Mouse (Mus musculus) embryo, embryonic 11 days (tissue): ENCODE measurements around the gene Dcaf12l2.

Source experiments
- DNase-seq: peaks from one replicate; pipeline ENCODE4 v3.0.0-alpha.2; 2015

The Dcaf12l2 gene

DNA sequence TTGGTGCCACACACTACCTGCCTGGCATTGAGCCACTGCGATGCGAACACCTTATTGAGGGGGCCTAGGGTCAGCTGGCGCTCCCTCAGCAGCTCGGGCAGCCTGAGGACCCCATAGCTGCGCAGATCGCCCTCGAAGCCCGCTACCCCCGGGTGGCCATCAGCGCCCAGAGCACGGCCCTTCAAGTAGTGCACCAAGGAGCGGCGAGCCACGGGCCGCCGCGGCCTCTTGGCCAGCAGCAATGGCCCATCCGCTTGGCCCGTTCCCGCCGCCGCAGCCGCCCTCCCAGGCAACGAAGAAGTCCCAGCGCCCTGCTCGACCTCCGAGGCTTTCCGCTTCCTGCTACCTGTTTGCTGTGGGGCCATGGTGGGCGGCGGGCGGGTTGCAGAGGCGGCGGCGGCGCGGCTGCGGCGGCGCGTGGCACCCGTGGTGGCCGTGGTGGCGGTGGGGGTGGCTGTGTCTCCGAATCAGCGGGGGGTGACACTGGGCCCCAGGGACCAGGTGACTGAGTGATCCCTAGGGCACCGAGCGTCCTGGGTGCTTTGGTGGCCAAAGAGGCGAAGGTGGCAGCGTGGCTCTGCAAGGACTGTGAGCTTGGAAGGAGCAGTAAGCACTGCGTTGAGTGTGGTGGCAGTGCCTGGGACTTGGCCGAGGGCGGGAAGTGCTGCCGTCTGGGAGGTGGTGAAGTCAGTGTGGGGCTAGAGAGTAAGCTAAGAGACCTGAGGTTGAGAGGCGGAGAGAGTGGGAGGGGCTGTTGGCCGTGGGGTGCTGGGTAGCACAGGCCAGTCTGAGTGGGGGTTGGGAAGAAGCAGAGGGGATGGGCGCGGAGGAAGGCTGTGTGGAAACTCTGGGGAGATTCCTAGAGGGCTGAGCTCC lies at the start of gene Dcaf12l2:
Gene Dcaf12l2 (minus strand): TSS at position 697 of the 876 bp plus-strand sequence.
- DNase-seq = peak; percentile 54

DNA sequence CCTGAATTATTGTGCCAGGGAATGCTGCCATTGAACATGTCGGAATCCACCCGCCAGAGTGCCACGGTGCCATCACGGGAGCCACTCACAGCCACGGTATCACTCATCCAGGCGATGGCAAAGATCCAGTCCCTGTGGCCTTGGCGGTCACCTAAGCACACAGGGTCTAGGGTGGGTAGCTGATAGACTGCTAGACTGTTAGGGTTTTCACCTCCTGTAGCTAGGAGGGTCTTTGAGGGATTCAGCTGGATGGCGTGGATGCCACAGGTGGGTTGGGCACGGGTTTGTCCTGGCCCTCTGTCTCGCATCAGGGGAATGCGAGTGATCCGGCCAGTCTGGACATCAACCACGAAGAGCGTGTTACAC lies 879 bp downstream of the Dcaf12l2 start:
- DNase-seq = no peak
